8 mouse cellular contexts compared by ENCODE assay signal in the genomic region with DNA sequence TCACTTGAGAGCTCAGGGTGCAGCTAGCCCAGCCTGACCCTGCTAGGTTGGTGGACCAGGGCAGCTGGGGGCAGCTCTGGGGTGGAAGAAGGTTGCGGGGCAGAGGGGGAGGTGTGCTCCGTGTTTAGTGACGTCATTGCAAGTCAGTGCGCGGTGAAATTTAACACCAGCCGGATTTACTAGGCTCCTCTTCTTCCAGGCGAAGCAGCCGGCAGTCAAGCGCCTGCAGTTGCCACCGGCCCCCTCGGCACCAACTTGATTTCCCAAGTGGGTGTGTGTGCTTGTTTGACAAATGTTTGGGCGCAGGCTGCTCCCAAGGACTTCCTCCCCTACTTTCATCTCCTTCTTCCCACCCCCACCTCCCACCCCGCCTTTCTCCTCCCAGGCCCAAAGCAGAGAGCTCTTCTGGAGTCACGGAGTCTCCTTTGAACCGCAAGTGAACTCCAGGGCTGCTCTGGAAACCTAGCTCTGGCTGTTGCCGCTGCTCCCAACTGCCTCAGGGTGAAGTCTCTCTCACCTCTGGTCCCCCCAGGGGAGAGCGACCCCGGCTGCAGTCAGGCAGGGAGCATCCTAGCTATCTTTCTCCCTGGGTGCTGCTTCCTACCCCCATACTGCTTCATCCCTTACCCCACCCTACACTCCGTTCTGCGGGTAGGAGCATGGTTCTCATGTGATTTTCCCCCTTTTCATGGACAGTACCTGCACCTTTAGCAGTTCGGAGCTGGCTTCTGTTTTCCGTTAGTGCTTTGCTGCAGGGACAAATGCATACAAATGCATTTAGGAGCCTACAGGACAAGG. TPM values are rescaled to one million over a fixed set of nuclear protein-coding genes. Genes with fewer than 3 reads are reported as not detected.
DNase-seq lines count a peak whose midpoint lies in the region; ATAC-seq and TF ChIP-seq lines count a peak whose summit lies in the region.

Gene Col24a1, plus strand, starts transcription at position 136 of the 798 bp plus-strand sequence.

- DNase-seq in lung, embryonic 14.5 days = peak; percentile 78
- DNase-seq in lung, postnatal 36 days = no peak
- DNase-seq in embryonic facial prominence, embryonic 11.5 days (ENCODE audit: low spot score) = peak; percentile 79
- peak; percentile 13 to 21 for DNase-seq in heart, postnatal 10 days
- DNase-seq in liver = peak; percentile 17
- DNase-seq in spleen, postnatal 4 days (ENCODE audit: low spot score in 2 of 2) = no peak
- DNase-seq in layer of hippocampus, postnatal 25 days (ENCODE audit: extremely low spot score in 1 of 2, low spot score in 1 of 2) = no peak

- no peak for TF ChIP-seq CTCF in lung, embryonic 14.5 days (IDR thresholded peaks at IDR 0.05; ENCODE audit: low read depth)

- H3K4me1 ChIP-seq in lung, embryonic 14.5 days (ENCODE audit: insufficient read depth) = peaks cover 6% of the 10 kb centered on the region; the same call in 1 of the 2 replicates
- peaks cover 3% of the 10 kb centered on the region; the same call in 1 of the 2 replicates for H3K4me1 ChIP-seq in embryonic facial prominence, embryonic 11.5 days (ENCODE audit: control insufficient read depth, insufficient read depth, low read length)
- peaks cover 16% of the 10 kb centered on the region for H3K4me1 ChIP-seq in neural tube, embryonic 15.5 days

- H3K36me3 ChIP-seq in lung, embryonic 14.5 days (ENCODE audit: insufficient read depth) = no peaks in the 10 kb centered on the region
- no peaks in the 10 kb centered on the region for H3K36me3 ChIP-seq in embryonic facial prominence, embryonic 11.5 days (replicated peaks; ENCODE audit: control insufficient read depth, insufficient read depth, low read depth, low read length)
- no peaks in the 10 kb centered on the region for H3K36me3 ChIP-seq in neural tube, embryonic 15.5 days

- peak within 1 kb of the TSS; percentile 42 for H3K4me3 ChIP-seq in lung, embryonic 14.5 days (ENCODE audit: low read depth, low read length)
- H3K4me3 ChIP-seq in embryonic facial prominence, embryonic 11.5 days (ENCODE audit: low read depth, low read length) = peak within 1 kb of the TSS; percentile 40
- H3K4me3 ChIP-seq in neural tube, embryonic 15.5 days (replicated peaks) = peak within 1 kb of the TSS; percentile 38

- H3K27ac ChIP-seq in lung, embryonic 14.5 days (ENCODE audit: low read depth) = peak within 1 kb of the TSS; percentile 85
- H3K27ac ChIP-seq in embryonic facial prominence, embryonic 11.5 days (replicated peaks; ENCODE audit: low read depth, low read length) = peak within 1 kb of the TSS; percentile 32; the same call in 1 of the 2 replicates
- H3K27ac ChIP-seq in neural tube, embryonic 15.5 days (replicated peaks) = no peak within 1 kb of the TSS

- no peaks in the 10 kb centered on the region for H3K27me3 ChIP-seq in lung, embryonic 14.5 days (ENCODE audit: insufficient read depth, low read length)
- no peaks in the 10 kb centered on the region for H3K27me3 ChIP-seq in embryonic facial prominence, embryonic 11.5 days (ENCODE audit: control insufficient read depth, insufficient read depth, low read length)
- H3K27me3 ChIP-seq in neural tube, embryonic 15.5 days (replicated peaks) = 0 out of 2 replicates have a peak, but pooled peaks cover 6% of the 10 kb centered on the region

- H3K4me2 ChIP-seq in lung, embryonic 14.5 days = peak within 1 kb of the TSS; percentile 88
- peak within 1 kb of the TSS; percentile 86 for H3K4me2 ChIP-seq in embryonic facial prominence, embryonic 11.5 days (ENCODE audit: low read depth, low read length)
- H3K4me2 ChIP-seq in neural tube, embryonic 15.5 days = peak within 1 kb of the TSS; percentile 83

- H3K9ac ChIP-seq in lung, embryonic 14.5 days = peak within 1 kb of the TSS; percentile 47
- peak within 1 kb of the TSS; percentile 40 for H3K9ac ChIP-seq in embryonic facial prominence, embryonic 11.5 days (replicated peaks; ENCODE audit: low read length)
- H3K9ac ChIP-seq in neural tube, embryonic 15.5 days (replicated peaks) = peak within 1 kb of the TSS; percentile 49

- ATAC-seq in lung, embryonic 14.5 days (ENCODE audit: insufficient read depth) = peak; percentile 64
- peak; percentile 72 for ATAC-seq in embryonic facial prominence, embryonic 11.5 days (replicated peaks; ENCODE audit: insufficient number of reproducible peaks, low FRiP score, low TSS enrichment, low read depth)
- peak; percentile 74 for ATAC-seq in neural tube, embryonic 15.5 days (ENCODE audit: low FRiP score)

- intact Hi-C loops in heart, postnatal 10 days (cut with DNase I) = loop anchor here (5.0 kb wide), 1 partner anchor 145 kb away; no protein-coding TSS in a partner anchor

- no peaks in the 10 kb centered on the region for H3K9me3 ChIP-seq in lung, embryonic 14.5 days (ENCODE audit: low read depth, low read length)
- no peaks in the 10 kb centered on the region for H3K9me3 ChIP-seq in embryonic facial prominence, embryonic 11.5 days (replicated peaks; ENCODE audit: control insufficient read depth, low read length)
- no peaks in the 10 kb centered on the region for H3K9me3 ChIP-seq in neural tube, embryonic 15.5 days (replicated peaks)

- WGBS in lung, embryonic 14.5 days = 2% methylated on average over 22 of the region's 22 CpGs
- under 1% methylated on average over 21 of the region's 22 CpGs for WGBS in embryonic facial prominence, embryonic 11.5 days
- under 1% methylated on average over 22 of the region's 22 CpGs for WGBS in neural tube, embryonic 15.5 days

RNA-seq across cellular contexts. Expression of gene Col24a1, which starts in this region (rescaled TPM):
- 1.5 and 1.7 TPM in 2 replicates for polyA plus RNA-seq in lung, embryonic 14.5 days (2014; fragmentation: Nextera tagmentation; extraction: Ambion mirVana)
- polyA plus RNA-seq in embryonic facial prominence, embryonic 11.5 days (2014; fragmentation: Nextera tagmentation; extraction: Ambion mirVana) = 1.9 and 2.1 TPM in 2 replicates
- total RNA-seq in heart, postnatal 10 days (2021) = 1 to 10 TPM; 1.1 to 1.3 TPM
- polyA plus RNA-seq in neural tube, embryonic 15.5 days (2015; fragmentation: Nextera tagmentation; extraction: Ambion mirVana) = 0.77 and 1.5 TPM in 2 replicates
- total RNA-seq in layer of hippocampus, postnatal 25 days (2021) = under 1 TPM; 0.15 to 0.31 TPM

Comparison
In these comparisons a context has a peak if more than half of its experiments do, and no peak if none do; other contexts are left out.
1. DNase-seq: peak in lung, embryonic 14.5 days (single experiment), embryonic facial prominence, embryonic 11.5 days (single experiment), heart, postnatal 10 days (2 of 2) and liver (single experiment); none in lung, postnatal 36 days (single experiment), spleen, postnatal 4 days (0 of 2) and layer of hippocampus, postnatal 25 days (0 of 2).
2. Peak in every context shown above with its lines, with median percentiles within 50 percentile points of each other: ATAC-seq, H3K4me2 ChIP-seq, H3K4me3 ChIP-seq and H3K9ac ChIP-seq.